Mouse (Mus musculus) liver, adult 2 months (tissue): ENCODE data around the gene Zfp207. TPM values are rescaled to one million over a fixed set of nuclear protein-coding genes. Genes with fewer than 3 reads are reported as not detected.
"Not testable (repeated sequence)": the region's sequence is repeated elsewhere in the genome, so short reads cannot be mapped to it uniquely, and the experiment has no call there.

Source experiments
- DNase-seq: peaks from one replicate; pipeline ENCODE4 v3.0.0-alpha.2; 2011; ENCODE audit warnings: low read depth, low spot score; ENCODE audit errors: extremely low read depth
- H3K27ac ChIP-seq: fragments of 200-500 bp; replicated peaks from 2 replicates; pipeline ENCODE4 v1.5.1; 2012; ENCODE audit warnings: low read depth, mild to moderate bottlenecking, control low read depth, inconsistent platforms, low read length; ENCODE audit not compliant: insufficient read depth
- H3K27me3 ChIP-seq: fragments of 200-500 bp; 2 replicates; pipeline ENCODE4 v1.6.1; 2012; ENCODE audit warnings: mild to moderate bottlenecking, moderate library complexity, low read length, inconsistent platforms; ENCODE audit not compliant: control insufficient read depth, insufficient read depth
- H3K36me3 ChIP-seq: fragments of 200-500 bp; 2 replicates; pipeline ENCODE4 v1.6.1; 2012; ENCODE audit warnings: low read length, inconsistent platforms; ENCODE audit not compliant: control insufficient read depth, insufficient read depth
- H3K4me1 ChIP-seq: fragments of 200-500 bp; 2 replicates; pipeline ENCODE4 v1.6.1; 2011; ENCODE audit warnings: low read length; ENCODE audit not compliant: control insufficient read depth, insufficient read depth
- H3K4me3 ChIP-seq: fragments of 200-500 bp; 2 replicates; pipeline ENCODE4 v1.5.1; 2011; ENCODE audit warnings: low read depth, mild to moderate bottlenecking, control low read depth, low read length, moderate library complexity; ENCODE audit not compliant: insufficient read depth
- H3K79me2 ChIP-seq: fragments of 200-500 bp; 2 replicates; pipeline ENCODE4 v1.6.1; 2012; ENCODE audit warnings: inconsistent platforms, mild to moderate bottlenecking, low read length, moderate library complexity; ENCODE audit not compliant: control insufficient read depth, insufficient read depth
- H3K9ac ChIP-seq: fragments of 200-500 bp; 2 replicates; pipeline ENCODE4 v1.6.1; 2012; ENCODE audit warnings: low read depth, mild to moderate bottlenecking, control low read depth, inconsistent platforms, low read length
- CTCF ChIP-seq: fragments of 200-500 bp; IDR thresholded peaks from 2 replicates; pipeline ENCODE4 v1.5.1; 2011; ENCODE audit warnings: low read depth, low read length, control low read depth
- POLR2A ChIP-seq: fragments of 200-500 bp; IDR thresholded peaks from 2 replicates; pipeline ENCODE4 v1.6.1; 2011; ENCODE audit warnings: low read length, control low read depth; ENCODE audit not compliant: insufficient read depth; ENCODE audit errors: extremely low read depth
- WGBS: fragments of 180-500 bp; shearing (Covaris S2); methylation state at CpG from one replicate; pipeline ENCODE4 v1.1.7; 2018; 5-methylcytosine and 5-hydroxymethylcytosine counted together
- polyA plus RNA-seq: library from polyadenylated mRNA; depleted of rRNA; stranded (reverse); fragments of >200 nt; gene quantifications from 2 replicates; pipeline ENCODE4 v1.2.3, GENCODE M21; 2012
- total RNA-seq: library from RNA; depleted of rRNA; stranded (reverse); fragments of >200 nt; gene quantifications from 2 replicates; pipeline ENCODE4 v1.2.3, GENCODE M21; 2014

The Zfp207 gene
- total and polyA plus RNA-seq, 2 experiments: 40.1 to 70.6 TPM

DNA sequence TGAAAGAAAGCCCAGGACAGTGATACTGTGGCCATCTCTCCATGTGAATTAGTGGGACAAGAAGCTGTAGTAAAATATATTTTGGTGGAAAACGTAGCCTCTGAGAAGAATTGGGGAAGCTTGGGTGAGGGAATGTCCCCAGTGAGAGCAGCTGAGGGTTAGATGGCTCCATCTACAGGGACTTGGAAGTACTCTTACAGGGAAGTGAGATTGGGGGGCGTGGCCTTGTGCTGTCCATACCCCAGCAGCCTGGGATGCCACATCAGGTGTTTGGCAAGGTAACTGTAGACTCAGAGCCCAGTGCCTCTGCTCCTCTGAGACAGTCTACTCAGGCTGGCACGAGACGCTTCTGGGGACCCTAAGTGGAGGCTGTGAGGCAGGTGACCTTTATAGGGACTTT is 28.2 kb upstream of the Zfp207 start:
- TF ChIP-seq CTCF (peak; percentile 7; the same call in 1 of the 2 replicates), POLR2A (no peak)
- WGBS: 57% methylated on average over 4 of the region's 4 CpGs
- Histone ChIP-seq H3K27ac (no peak overlapping the region), H3K79me2 (no peaks in the 10 kb centered on the region), H3K27me3 (no peaks in the 10 kb centered on the region), H3K36me3 (peaks cover 3% of the 10 kb centered on the region; the same call in 1 of the 2 replicates), H3K4me3 (no peak overlapping the region), H3K9ac (no peak overlapping the region), H3K4me1 (no peaks in the 10 kb centered on the region)
- peak; percentile 8 for DNase-seq

DNA sequence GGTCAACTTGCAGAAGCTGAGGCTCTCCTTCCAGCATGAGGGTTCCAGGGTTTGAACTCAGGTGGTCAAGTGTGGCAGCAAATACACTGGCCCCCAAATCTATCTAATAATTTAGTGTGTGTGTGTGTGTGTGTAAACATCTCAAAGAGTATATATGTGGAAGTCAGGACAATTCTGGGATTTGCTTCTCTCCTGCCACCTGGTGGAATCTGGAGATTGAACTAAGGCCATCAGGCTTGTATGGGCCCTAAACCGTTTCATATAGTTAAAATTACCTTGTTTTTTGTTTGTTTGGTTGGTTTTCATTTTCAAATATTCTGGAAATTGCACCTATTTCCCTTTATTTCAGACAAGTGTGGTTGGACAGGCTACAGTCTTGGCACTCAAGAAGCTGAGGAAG is 14.1 kb upstream of the Zfp207 start:
- no peaks in the 10 kb centered on the region for H3K79me2 ChIP-seq
- H3K27me3 ChIP-seq: no peaks in the 10 kb centered on the region
- 91% methylated on average over 1 of the region's 1 CpGs for WGBS
- no peak for TF ChIP-seq CTCF
- no peak for TF ChIP-seq POLR2A
- no peak overlapping the region for H3K9ac ChIP-seq
- H3K27ac ChIP-seq: no peak overlapping the region
- no peak overlapping the region for H3K4me3 ChIP-seq
- no peaks in the 10 kb centered on the region for H3K4me1 ChIP-seq
- no peak for DNase-seq
- H3K36me3 ChIP-seq: peaks cover 39% of the 10 kb centered on the region

DNA sequence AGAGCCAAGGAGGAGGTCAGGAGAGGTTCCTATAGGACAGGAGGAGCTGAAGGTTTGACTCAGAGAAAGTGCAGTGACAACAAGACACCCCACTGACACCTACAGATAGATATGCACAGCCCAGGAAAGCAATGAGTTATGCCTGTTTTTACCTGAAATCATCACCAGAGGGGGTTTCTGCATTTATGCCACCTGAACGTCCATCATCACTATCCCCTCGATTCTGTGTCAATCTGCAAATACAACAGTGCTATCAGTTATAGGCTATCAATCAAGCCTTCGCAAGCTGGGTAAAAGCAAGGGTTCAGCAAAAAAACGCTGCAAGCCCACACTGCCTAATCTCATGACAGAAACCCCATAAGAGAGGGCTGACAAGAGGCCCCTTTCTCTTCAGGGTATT is 6.4 kb upstream of the Zfp207 start:
- Histone ChIP-seq H3K27me3 (no peaks in the 10 kb centered on the region), H3K36me3 (peaks cover 23% of the 10 kb centered on the region), H3K4me1 (0 out of 2 replicates have a peak, but pooled peaks cover 2% of the 10 kb centered on the region), H3K27ac (no peak overlapping the region), H3K79me2 (no peaks in the 10 kb centered on the region; the same call in 1 of the 2 replicates), H3K4me3 (no peak overlapping the region), H3K9ac (no peak overlapping the region)
- WGBS: 59% methylated on average over 4 of the region's 4 CpGs
- no peak for DNase-seq
- no peak for TF ChIP-seq CTCF
- TF ChIP-seq POLR2A: no peak

DNA sequence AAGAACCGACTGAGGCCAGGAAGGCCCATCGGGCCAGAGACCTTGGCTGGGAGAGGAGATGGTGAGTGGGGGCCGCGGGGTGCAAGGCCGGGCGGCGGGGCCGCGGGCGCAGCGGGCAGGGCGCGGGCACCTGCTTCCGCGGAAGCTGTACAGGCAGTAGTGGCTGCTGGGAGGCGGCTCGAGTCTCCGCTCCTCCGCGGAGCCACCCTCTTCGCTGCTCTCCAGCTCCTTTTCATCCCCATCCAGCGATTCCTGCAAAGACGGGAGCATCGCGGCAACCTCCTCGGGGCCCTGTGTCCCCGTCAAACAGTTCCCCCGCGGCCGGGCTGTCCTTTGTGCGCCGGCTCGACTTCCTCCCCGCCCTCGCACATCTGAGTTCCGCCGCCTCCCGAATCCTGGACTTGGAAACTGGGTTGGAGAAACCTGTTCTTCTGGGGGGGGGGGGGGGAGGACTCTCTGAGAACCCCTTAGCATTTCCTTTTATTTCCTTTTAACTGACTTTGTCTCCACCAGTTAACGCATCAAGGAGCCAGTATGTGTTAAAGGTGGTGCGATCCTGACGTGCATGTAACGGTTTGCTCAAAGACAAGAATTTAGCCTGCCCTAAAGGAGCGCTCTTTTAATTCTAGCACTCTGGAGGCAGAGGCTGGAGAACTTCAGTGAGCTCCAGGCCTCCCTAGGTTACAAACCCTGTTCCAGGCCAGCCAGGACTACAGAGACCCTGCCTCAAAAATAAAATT is 5.2 kb upstream of the Zfp207 start, which contains the start of gene 5730455P16Rik:
Gene 5730455P16Rik (minus strand): TSS at position 323 of the 740 bp plus-strand sequence.
- TF ChIP-seq CTCF: no peak
- peak; percentile 48; the same call in 1 of the 2 replicates for TF ChIP-seq POLR2A
- Histone ChIP-seq H3K9ac (peak within 1 kb of the TSS; percentile 92), H3K4me3 (peak within 1 kb of the TSS; percentile 94), H3K36me3 (peaks cover 18% of the 10 kb centered on the region), H3K27ac (no peak within 1 kb of the TSS), H3K27me3 (no peaks in the 10 kb centered on the region), H3K4me1 (0 out of 2 replicates have a peak, but pooled peaks cover 2% of the 10 kb centered on the region), H3K79me2 (no peaks in the 10 kb centered on the region; the same call in 1 of the 2 replicates)
- peak; percentile 65 for DNase-seq
- 2% methylated on average over 39 of the region's 43 CpGs for WGBS

DNA sequence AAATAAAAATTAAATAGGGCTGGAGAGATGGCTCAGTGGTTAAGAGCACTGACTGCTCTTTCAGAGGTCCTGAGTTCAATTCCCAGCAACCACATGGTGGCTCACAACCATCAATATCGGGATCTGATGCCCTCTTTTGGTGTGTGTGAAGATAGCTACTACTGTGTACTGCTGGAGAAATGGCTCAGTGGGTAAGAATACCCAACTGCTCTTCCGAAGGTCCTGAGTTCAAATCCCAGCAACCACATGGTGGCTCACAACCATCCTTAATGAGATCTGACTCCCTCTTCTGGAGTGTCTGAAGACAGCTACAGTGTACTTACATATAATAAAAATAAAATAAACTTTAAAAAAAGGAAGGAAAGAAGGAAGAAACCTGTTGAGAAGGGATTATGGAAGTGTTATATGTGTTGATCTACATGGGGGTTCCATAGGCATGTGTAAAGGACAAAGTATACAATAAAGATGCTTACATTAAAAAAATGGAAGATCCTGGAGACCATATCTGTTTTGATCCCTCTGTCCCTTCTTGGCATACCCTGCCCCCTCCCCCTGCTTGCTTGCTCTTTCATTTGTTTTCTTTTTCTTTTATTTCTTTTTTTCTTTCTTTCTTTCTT is 4.5 kb upstream of the Zfp207 start:
- not testable (repeated sequence) for H3K4me1 ChIP-seq

DNA sequence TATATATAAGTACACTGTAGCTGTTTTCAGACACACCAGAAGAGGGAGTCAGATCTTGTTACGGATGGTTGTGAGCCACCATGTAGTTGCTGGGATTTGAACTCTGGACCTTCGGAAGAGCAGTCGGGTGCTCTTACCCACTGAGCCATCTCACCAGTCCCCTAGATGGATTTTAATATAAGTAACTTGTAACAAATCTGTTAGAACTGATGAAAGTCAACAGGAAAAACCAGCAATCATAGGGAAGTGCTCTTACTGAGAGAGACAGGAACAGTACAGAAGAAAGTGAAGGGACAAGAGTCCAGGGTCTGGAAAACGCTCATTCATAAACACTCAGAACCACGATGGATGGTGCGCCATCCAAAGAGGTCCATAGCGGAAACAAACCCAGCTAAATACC is 3.9 kb upstream of the Zfp207 start:
- not testable (repeated sequence) for H3K4me1 ChIP-seq, H3K27ac ChIP-seq, H3K79me2 ChIP-seq, DNase-seq, H3K9ac ChIP-seq, H3K4me3 ChIP-seq, H3K27me3 ChIP-seq, H3K36me3 ChIP-seq
- 98% methylated on average over 7 of the region's 7 CpGs for WGBS

More for the DNA sequence above, 4.5 kb upstream of the Zfp207 start:
- H3K36me3 ChIP-seq: peaks cover 13% of the 10 kb centered on the region
- H3K9ac ChIP-seq, H3K27me3 ChIP-seq, H3K27ac ChIP-seq, DNase-seq, H3K4me3 ChIP-seq, H3K79me2 ChIP-seq: not testable (repeated sequence)
- 61% methylated on average over 2 of the region's 2 CpGs for WGBS
